Mouse (Mus musculus) stomach, postnatal 0 days (tissue): Measurements from ENCODE around the gene Trip10.

Source experiments
- CTCF ChIP-seq: IDR thresholded peaks from 2 replicates; pipeline ENCODE4 v1.5.1; 2016; ENCODE audit warnings: antibody characterized with exemption, low read depth, mild to moderate bottlenecking, moderate library complexity
- EP300 ChIP-seq: optimal IDR thresholded peaks from 2 replicates; pipeline ENCODE3; 2016; ENCODE audit warnings: antibody characterized with exemption

DNA sequence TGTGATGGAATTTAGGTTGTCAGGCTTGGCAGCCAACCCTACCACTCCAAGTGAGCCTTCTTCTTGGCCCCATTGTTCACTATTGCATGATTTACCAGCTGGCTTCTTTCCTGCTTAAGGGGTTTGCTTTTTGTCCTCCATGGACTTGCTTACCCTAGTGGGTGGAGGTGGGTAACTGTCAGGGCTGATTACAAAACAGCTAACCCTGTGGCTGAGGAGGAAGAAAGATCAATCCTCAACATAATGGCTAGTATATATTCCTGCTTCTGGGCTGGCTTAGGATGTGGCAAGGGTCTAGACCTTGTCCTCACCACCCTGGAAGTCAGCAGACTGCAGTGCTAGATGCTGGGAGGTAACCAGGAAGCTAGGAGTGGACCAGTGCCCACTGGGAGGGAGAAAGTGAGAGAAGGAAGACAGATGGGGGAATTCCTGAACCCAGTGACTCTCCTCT, 17.9 kb upstream of the Trip10 start:
- TF ChIP-seq EP300 = no peak
- no peak for TF ChIP-seq CTCF
